Mouse (Mus musculus): ENCODE measurements at regions not wholly inside any gene's neighbourhood (a gene's known extent, or its start where the extent isn't known, plus 50 kb on each side); places are given as distances from the start of the nearest gene placed in this dataset.

DNA sequence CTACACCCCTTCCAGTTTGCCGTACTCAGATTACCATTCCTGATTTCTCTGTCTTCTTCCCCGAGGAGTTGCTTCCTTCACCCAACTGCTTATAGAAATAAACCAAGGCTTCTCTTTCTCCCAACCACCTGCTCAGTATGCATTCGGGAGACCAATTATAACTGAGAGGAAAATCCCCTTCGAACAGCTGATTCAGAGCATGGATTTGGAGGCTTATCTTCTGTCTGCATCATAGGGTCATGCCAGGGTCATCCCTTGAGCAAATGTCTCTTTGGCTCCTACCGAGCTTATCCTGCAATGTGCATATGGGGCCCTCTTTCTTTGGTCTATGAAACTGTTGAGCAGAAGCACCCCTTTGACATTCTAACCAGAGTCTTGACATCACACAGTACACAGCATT is 79.0 kb upstream of the Jazf1 start:
- DNase-seq: no peak
- intact Hi-C loops (cut with DNase I): no loop called here

DNA sequence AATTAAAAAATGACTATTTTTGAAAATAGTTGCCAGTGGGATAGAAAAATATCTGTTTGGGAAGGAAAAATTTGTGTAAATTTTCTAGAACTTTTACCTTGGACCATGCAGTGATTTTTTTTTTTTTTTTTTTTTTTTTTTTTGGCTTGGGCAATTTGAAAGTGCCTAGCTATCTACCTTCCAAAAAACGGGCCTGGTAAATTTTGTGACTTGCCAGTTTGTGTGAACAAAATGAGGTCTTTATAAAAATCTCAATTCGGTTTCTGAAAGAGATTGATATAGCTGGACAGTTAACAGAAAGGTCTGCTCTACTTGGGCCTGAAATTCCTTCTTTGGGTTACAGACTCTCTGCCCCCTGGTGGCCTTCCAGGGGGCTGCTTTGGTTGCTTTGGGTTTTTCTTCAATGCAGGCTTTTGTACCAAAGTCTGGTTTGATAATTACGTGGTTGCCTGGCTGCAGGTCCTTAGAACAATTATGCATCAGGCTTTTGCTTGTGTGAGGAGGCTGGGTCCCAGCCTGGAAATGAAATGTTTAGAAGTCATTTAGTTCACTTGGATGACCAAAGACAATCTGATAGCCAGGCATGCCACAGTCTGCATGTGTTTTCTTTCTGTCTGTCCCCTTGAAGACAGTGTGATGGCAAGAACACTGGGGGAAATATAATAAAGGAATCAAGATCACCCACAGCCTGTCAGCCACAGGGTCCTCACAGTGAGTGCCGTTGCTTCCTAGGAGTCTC is 75.6 kb upstream of the Jazf1 start:
- intact Hi-C loops (cut with DNase I): loop anchor here (2.0 to 5.0 kb wide), 2 partner anchors 111 to 887 kb away; no protein-coding TSS in a partner anchor
- DNase-seq: peak; percentile 27 to 42

DNA sequence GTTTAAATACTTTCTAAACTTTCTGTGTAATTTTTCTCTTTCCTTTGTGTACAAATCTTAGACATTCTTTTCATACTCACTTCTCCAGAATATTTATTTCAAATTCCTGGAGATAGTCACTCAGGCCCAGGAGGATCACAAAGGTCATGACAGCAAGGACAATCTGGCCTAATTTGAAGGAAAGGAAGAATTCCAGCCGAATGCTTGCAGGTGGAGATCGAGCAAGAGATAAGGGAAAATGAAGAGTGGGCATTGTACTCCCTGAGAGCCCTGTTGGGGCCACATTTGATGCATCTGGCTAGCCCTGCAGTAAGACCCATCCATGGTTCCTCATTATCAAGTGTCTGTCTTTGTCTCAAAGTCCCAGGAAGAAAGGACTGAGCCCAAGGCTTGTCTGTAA is 66.0 kb upstream of the Jazf1 start:
- intact Hi-C loops (cut with DNase I): no loop called here
- DNase-seq: no peak

DNA sequence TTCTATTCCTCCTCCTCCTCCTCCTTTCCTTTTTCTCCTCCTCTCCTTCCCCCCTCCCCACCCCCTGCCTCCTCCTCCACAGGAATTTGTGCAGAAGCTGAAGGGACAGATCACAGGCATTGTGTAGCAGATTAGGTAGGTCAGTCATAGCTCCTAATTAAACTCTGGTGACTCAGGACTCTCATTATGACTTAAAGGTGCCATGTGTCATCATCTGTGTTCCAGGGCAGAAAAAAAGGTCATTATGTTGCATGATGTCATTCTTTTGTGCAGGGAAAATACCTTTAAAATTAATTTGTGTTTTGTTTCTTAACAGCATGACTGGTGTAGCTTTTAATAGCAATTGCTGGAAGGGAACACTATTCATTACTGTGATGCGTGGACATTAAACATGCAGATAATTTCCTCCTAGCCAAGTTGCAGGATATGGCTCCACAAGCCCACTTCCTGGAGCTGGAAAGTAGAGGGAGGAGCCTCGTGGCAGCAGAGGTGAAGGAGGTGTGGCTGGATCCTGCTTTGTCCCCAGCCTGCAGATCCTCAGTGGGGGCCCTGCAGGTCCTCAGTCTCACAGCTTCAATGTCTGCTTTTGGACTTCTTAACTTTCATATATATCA is 62.4 kb upstream of the Jazf1 start:
- DNase-seq: peak in 1 of 2 experiments; percentile 2
- intact Hi-C loops (cut with DNase I): no loop called here

DNA sequence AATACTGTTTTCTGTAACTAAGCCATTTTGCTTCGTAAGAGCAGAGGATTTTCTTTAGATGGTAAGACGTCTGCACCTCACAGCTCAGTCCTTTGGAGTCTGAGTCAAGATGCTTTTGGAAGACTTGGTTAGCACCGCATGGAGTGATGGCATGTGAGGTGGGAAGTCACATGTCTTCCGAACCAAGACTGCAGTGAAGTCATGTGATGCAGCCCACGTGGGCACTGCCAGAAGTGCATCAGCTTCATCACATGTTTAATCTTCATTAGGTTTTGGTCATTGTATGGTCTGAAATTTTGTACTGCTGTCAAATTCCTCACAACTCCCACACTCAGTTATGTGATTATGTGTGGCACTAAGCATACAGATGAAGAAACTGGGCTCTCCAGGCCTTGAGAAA is 58.3 kb upstream of the Jazf1 start:
- DNase-seq: no peak
- intact Hi-C loops (cut with DNase I): no loop called here

DNA sequence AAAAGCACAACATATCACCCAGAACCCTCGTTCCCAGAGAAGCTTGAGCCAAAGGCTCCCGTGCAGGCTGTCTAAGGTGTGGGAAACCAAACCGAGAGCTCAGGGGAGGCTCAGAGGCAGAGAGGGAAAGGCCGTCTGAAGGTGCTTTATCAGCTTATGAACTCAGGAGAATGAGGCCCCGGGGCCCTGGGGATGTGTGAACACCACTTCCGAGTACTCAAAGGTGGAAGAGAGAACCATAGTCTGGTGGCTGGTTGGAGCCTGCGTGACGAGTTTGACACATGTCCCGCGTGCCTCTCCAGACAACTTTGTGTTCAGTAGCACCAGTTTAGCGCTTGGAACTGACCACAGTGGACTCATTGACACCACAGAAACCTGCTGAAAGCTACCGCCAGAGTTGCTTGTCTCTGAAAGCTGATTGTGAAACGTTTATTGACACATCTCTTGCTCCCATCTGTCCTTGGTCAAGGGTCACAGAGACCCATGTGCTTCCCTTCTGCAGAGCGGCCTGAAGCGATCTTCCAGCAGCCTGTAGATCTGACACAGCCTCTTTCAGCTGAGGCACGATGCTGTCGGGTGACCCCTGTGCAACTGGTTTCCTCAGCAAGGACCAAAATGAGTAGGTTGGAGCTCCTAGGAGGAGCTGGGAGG is 56.5 kb upstream of the Jazf1 start:
- intact Hi-C loops (cut with DNase I): no loop called here
- no peak for DNase-seq

DNA sequence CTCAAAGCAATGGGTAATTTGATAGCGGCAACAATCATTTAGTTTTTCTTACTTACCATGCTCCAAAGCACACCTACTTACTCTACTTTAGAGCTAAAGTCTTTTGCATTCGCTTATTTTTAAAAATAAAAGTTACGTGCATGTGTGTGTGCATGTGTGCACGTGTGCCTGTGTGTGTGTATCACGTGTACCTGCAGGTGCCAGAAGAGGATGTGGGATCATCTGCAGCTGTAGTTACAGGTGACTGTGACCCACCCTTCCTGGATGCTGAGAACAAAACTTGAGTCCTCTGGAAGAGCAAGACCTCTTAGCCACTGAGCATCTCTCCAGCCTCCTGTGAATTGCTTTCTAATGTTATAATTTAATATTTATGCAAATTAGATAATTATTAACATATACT is 52.0 kb upstream of the Jazf1 start:
- DNase-seq: no peak
- intact Hi-C loops (cut with DNase I): no loop called here

Data from heart, postnatal 36 days (tissue).